Mouse (Mus musculus) embryonic facial prominence, embryonic 14.5 days (tissue): Measurements from ENCODE around the gene Pdcd2l. TPM values are rescaled to one million over a fixed set of nuclear protein-coding genes. Genes with fewer than 3 reads are reported as not detected.
A peak's percentile ranks its signal among the peaks of the same experiment; 100 is the strongest.
"Not testable (repeated sequence)": the region's sequence is repeated elsewhere in the genome, so short reads cannot be mapped to it uniquely, and the experiment has no call there.

ENCODE experiments used
- ATAC-seq: fragments of 200-750 bp; cut with Nextera tagmentation; 2 replicates; pipeline ENCODE4 v1.8.0; 2017; ENCODE audit warnings: low read depth, moderate number of reproducible peaks, moderate TSS enrichment
- DNase-seq: peaks from one replicate; pipeline ENCODE4 v3.0.0-alpha.2; 2015; ENCODE audit warnings: low spot score
- H3K27ac ChIP-seq: fragments of 300-500 bp; sonication (generic); replicated peaks from 2 replicates; pipeline ENCODE4 v1.5.1; 2014; ENCODE audit warnings: low read depth, mild to moderate bottlenecking, low read length, moderate library complexity
- H3K27me3 ChIP-seq: fragments of 300-500 bp; sonication (generic); replicated peaks from 2 replicates; pipeline ENCODE4 v1.6.1; 2014; ENCODE audit warnings: low read length; ENCODE audit not compliant: control insufficient read depth, insufficient read depth
- H3K36me3 ChIP-seq: fragments of 300-500 bp; sonication (generic); 2 replicates; pipeline ENCODE4 v1.6.1; 2014; ENCODE audit warnings: low read length, mixed read lengths; ENCODE audit not compliant: control insufficient read depth, insufficient read depth
- H3K4me1 ChIP-seq: fragments of 300-500 bp; sonication (generic); 2 replicates; pipeline ENCODE4 v1.6.1; 2014; ENCODE audit warnings: antibody characterized with exemption, low read length; ENCODE audit not compliant: control insufficient read depth, insufficient read depth
- H3K4me2 ChIP-seq: fragments of 300-500 bp; sonication (generic); 2 replicates; pipeline ENCODE4 v1.6.1; 2014; ENCODE audit warnings: low read depth, mild to moderate bottlenecking, low read length, moderate library complexity, mixed read lengths
- H3K4me3 ChIP-seq: fragments of 300-500 bp; sonication (generic); 2 replicates; pipeline ENCODE4 v1.5.1; 2014; ENCODE audit warnings: low read depth, mild to moderate bottlenecking, low read length
- H3K9ac ChIP-seq: fragments of 300-500 bp; sonication (generic); 2 replicates; pipeline ENCODE4 v1.6.1; 2014; ENCODE audit warnings: low read depth, mild to moderate bottlenecking, low read length, moderate library complexity, mixed read lengths
- H3K9me3 ChIP-seq: fragments of 300-500 bp; sonication (generic); 2 replicates; pipeline ENCODE4 v1.6.1; 2016; ENCODE audit warnings: low read length; ENCODE audit not compliant: control insufficient read depth
- WGBS: fragments of 180-500 bp; shearing (Covaris S2); extraction: QIAGEN DNeasy Blood & Tissue Kit; methylation state at CpG from one replicate; pipeline ENCODE4 v1.1.7; 2014; 5-methylcytosine and 5-hydroxymethylcytosine counted together
- polyA plus RNA-seq: library from polyadenylated mRNA; unstranded; fragments of >200 nt; fragmentation: Nextera tagmentation; extraction: Ambion mirVana; gene quantifications from 2 replicates; pipeline ENCODE4 v1.2.1, GENCODE M21; 2014

The Pdcd2l gene
- polyA plus RNA-seq, 1 experiment from 2014 or later, result 47.5 TPM

DNA sequence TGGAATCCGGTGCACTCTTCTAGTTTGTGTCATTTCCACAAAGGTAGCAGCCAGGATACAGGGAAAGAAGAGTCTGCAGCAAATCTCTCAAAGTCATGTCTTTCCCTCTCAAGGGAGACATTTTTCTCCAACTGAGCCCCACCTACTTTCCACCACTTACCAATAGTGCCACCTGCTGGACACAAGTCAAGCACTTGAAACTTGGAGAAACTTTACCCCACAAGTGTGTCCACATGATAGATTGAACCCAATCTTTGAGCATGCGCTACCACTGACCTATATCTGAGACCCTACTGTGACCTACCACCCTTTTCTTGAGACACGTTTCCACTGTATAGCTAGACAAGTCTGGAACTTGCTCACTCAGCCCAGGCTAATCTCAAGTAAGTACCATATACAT, 1.9 kb upstream of the Pdcd2l start:
- peak; percentile 11 for DNase-seq
- ATAC-seq, result no peak
- Histone ChIP-seq H3K36me3 (peaks cover 34% of the 10 kb centered on the region), H3K4me3 (no peak overlapping the region), H3K4me1 (peaks cover 4% of the 10 kb centered on the region), H3K9ac (no peak overlapping the region), H3K9me3 (no peaks in the 10 kb centered on the region), H3K27ac (no peak overlapping the region), H3K4me2 (no peak overlapping the region), H3K27me3 (no peaks in the 10 kb centered on the region)
- WGBS, result 46% methylated on average over 3 of the region's 3 CpGs

DNA sequence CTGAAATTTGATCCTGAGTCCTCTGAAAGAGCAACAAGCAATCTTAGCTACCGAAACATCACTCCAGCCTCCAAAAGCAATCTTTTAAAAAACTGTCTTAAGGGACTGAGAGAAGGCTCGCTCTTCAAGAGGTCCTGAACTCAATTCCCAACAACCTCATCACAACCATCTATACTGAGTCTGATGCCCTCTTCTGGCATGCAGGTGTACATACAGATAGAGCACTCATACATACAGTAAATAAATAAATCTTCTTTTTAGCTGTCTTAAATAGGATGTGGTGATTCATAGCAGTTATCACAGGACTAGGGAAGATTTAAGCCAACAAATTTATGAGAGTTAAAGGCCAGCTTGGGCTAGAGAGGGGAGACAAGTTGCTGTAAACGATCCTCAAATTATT, 829 bp downstream of the Pdcd2l start:
- Histone ChIP-seq H3K4me2 (peak overlapping the region; percentile 62), H3K4me3 (peak overlapping the region; percentile 97), H3K9ac (peak overlapping the region; percentile 92), H3K36me3 (peaks cover 25% of the 10 kb centered on the region), H3K27ac (no peak overlapping the region), H3K27me3 (no peaks in the 10 kb centered on the region), H3K4me1 (peaks cover 4% of the 10 kb centered on the region), H3K9me3 (no peaks in the 10 kb centered on the region)
- WGBS, result 34% methylated on average over 3 of the region's 3 CpGs
- no peak for ATAC-seq
- peak; percentile 8 for DNase-seq

DNA sequence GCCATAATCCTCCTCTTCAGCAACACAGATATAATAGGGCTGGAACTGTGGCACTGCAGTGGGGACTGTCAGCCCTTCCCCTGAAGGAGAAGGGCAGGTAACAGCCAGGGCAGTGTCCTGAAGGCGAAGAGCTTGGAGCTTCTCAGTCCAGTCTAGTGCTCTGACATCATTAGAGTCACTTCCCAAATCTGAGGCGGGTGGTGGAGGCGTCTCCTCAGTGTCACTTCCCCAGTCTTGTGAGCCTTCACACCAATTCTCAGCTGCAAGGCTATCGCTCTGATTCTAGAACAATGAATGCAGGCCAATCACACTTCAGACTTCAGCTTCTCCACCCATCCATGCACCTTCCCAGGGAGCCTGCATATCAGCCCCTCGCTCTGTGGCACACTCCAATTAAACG, 3.6 kb downstream of the Pdcd2l start:
- Histone ChIP-seq H3K4me3 (no peak overlapping the region), H3K27ac (no peak overlapping the region), H3K27me3 (no peaks in the 10 kb centered on the region), H3K36me3 (peaks cover 41% of the 10 kb centered on the region), H3K9ac (no peak overlapping the region), H3K9me3 (no peaks in the 10 kb centered on the region), H3K4me2 (no peak overlapping the region), H3K4me1 (peaks cover 4% of the 10 kb centered on the region)
- ATAC-seq, result no peak
- 95% methylated on average over 6 of the region's 6 CpGs for WGBS
- no peak for DNase-seq

DNA sequence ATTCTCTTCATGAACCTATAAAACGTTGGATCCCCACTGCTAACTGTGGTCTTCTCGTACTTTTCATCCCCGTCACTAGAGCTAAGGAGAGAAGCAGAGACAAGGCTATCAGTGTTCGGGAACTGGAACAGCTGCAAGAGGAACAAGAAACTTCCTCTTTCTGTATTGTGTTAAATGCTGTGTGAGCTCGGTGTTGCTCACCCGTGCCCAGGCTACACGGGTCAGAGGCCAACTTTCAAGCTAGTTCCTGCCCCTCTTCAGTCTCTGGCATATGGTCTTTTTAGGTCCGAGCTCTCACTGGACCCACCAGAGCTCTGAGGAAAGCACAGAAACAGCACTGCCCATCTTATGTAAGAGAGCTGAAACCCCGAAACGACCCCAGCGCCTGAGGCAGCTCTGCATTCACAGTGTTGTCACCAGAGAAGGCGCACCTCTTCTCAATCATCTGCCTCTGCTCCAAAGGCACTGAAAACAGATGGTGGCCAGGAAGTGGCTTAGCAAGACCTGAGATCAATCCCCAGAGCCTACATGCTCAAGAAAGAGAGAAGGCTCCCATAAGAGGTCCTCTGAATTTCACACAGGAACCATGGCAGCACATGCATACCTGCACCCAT, 7.0 kb downstream of the Pdcd2l start:
- H3K4me2 ChIP-seq, result no peak overlapping the region
- peaks cover 70% of the 10 kb centered on the region for H3K36me3 ChIP-seq
- H3K4me1 ChIP-seq, result no peaks in the 10 kb centered on the region
- H3K9me3 ChIP-seq, result no peaks in the 10 kb centered on the region
- no peak overlapping the region for H3K9ac ChIP-seq
- DNase-seq (no peak), ATAC-seq (no peak)
- H3K27me3 ChIP-seq, result no peaks in the 10 kb centered on the region
- H3K27ac ChIP-seq, result no peak overlapping the region
- WGBS, result 86% methylated on average over 12 of the region's 12 CpGs
- H3K4me3 ChIP-seq, result no peak overlapping the region

DNA sequence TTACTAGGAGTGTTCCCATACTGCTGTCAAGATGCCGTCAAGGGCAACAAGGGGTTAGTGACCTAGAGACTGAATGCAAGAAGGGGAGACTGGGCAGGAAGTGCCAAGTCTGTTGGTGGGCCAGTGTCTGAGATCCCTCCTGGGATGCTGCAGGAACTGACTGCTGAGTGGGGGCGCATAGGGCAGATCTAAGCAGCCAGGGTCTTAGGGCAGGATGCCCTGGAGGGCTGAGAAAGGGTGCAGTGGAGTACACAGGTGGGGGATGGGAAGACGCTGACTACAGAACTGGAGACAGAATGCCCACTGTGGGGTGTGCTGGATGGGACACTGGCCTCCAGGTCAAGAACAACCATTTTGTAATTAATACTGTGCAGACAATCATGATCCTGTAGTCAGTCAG, 12.7 kb downstream of the Pdcd2l start:
- Histone ChIP-seq H3K27ac (no peak overlapping the region), H3K4me3 (no peak overlapping the region), H3K4me2 (no peak overlapping the region), H3K9me3 (no peaks in the 10 kb centered on the region), H3K27me3 (no peaks in the 10 kb centered on the region), H3K4me1 (no peaks in the 10 kb centered on the region), H3K9ac (no peak overlapping the region), H3K36me3 (peaks cover 47% of the 10 kb centered on the region)
- WGBS, result 53% methylated on average over 3 of the region's 3 CpGs
- ATAC-seq (no peak), DNase-seq (no peak)

DNA sequence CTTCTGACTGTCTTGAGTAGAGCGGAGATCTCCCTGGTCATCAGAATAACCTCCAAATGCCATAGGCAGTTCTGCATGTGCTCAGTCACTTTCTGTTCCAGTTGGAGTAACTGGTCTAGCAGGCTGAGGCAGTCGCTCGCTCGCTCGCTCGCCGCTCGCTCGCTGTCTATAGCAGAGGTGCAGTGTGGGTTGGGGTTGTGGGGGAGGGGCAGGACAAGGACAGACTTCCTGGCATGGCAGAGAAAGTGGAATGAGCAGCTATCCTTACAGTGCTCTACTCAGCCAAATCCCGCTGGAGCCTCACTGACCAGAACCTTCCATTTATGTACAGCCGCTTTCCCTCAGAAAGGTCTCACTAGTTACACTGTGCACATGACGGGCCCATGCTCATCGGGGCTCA, 13.1 kb downstream of the Pdcd2l start:
- H3K9me3 ChIP-seq, result no peaks in the 10 kb centered on the region
- H3K27me3 ChIP-seq, result no peaks in the 10 kb centered on the region
- H3K27ac ChIP-seq, result no peak overlapping the region
- no peaks in the 10 kb centered on the region for H3K4me1 ChIP-seq
- H3K4me2 ChIP-seq, result no peak overlapping the region
- H3K4me3 ChIP-seq, result no peak overlapping the region
- H3K36me3 ChIP-seq, result peaks cover 43% of the 10 kb centered on the region
- WGBS, result 78% methylated on average over 12 of the region's 13 CpGs
- ATAC-seq (peak; percentile 30; the same call in 1 of the 2 replicates), DNase-seq (peak; percentile 33)
- no peak overlapping the region for H3K9ac ChIP-seq

DNA sequence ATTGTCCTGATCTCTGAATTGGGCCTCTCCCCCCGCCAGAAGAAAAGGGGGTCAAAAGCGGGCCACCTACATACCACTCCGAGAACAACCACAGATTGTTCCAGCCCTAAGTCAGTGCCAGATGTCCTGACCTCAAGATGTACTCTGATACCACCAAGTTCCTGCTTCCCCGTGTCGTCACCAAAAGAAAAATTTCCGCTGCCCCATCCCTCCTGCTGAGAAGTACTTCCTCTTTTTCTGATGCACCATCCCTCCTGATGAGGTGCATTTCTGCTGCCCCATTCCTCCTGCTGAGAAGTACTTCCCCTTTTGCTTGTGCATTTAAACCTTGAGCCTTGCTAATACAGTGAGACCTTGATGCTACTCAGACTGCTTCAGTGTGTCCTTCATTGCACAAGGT, 20.2 kb downstream of the Pdcd2l start:
- H3K27me3 ChIP-seq, H3K36me3 ChIP-seq, DNase-seq, H3K9me3 ChIP-seq, H3K27ac ChIP-seq, H3K4me3 ChIP-seq, H3K4me2 ChIP-seq, H3K9ac ChIP-seq, H3K4me1 ChIP-seq, ATAC-seq: not testable (repeated sequence)
- 72% methylated on average over 6 of the region's 6 CpGs for WGBS

DNA sequence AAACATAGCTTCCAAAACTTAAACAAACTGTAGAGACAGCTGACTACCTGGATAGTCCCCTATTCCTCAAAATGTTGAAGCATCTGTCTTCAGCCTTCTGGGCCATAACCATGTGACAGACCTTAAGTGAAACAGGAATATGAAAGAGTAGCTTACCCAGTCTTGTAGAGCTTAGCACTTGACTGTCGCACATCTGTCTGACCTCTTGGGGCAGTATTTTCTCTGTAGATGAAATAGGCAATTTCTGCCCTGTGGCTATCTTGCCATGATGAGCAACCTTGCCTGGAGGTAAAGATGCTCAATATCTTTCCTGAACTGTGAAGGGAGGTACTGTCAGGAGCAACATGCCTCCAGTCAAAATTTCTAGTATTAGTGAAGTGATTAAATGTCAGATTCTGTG, 24.2 kb downstream of the Pdcd2l start:
- Histone ChIP-seq H3K4me2 (no peak overlapping the region), H3K4me1 (no peaks in the 10 kb centered on the region), H3K36me3 (no peaks in the 10 kb centered on the region), H3K27ac (no peak overlapping the region), H3K9ac (no peak overlapping the region), H3K27me3 (no peaks in the 10 kb centered on the region), H3K4me3 (no peak overlapping the region), H3K9me3 (no peaks in the 10 kb centered on the region)
- DNase-seq (no peak), ATAC-seq (no peak)
- 67% methylated on average over 1 of the region's 1 CpGs for WGBS

DNA sequence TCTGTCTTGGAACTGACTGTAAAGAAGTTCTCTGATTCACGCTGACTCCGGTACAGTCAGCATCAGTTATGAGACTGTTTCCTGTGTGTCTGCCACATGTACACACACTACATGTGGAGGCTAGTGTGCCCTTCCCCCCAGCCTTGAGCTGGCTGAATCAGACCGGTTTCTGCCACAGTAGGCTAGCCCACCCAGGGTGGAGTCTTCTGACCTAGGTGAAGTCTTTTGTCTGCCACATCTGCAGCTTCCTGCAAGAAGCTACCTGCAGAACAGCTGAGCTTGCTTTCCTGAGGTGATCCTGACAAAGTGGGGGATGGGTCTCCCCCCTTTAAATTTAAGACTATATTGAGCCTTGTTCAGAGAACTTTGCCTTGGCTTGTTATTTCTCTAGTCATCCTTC, 27.0 kb downstream of the Pdcd2l start, which contains the start of gene Uba2:
Gene Uba2 (minus strand): TSS at position 146 of the 400 bp plus-strand sequence.
- H3K9ac ChIP-seq, result peak within 1 kb of the TSS; percentile 95
- no peaks in the 10 kb centered on the region for H3K9me3 ChIP-seq
- peaks cover 15% of the 10 kb centered on the region for H3K36me3 ChIP-seq
- ATAC-seq, result no peak
- DNase-seq, result no peak
- peaks cover 4% of the 10 kb centered on the region; the same call in 1 of the 2 replicates for H3K4me1 ChIP-seq
- peak within 1 kb of the TSS; percentile 90; the same call in 1 of the 2 replicates for H3K27ac ChIP-seq
- WGBS, result 86% methylated on average over 3 of the region's 3 CpGs
- H3K4me2 ChIP-seq, result peak within 1 kb of the TSS; percentile 78
- no peaks in the 10 kb centered on the region for H3K27me3 ChIP-seq
- peak within 1 kb of the TSS; percentile 86 for H3K4me3 ChIP-seq
